Mouse (Mus musculus): ENCODE measurements around the gene Atrnl1.

GRCm38 (mm10) chr19:58072404-58072803 is 461.6 kb downstream of the Atrnl1 start:
- TF ChIP-seq CTCF (IDR thresholded peaks at IDR 0.05; ENCODE audit: control insufficient read depth, insufficient read depth, low read length) (peak; percentile 17; the same call in 1 of the 2 replicates), POLR2A (IDR thresholded peaks at IDR 0.05; ENCODE audit: borderline replicate concordance, control insufficient read depth, low read depth, low read length) (no peak)

Data from bone marrow, adult 2 months (tissue).